Mouse (Mus musculus): ENCODE measurements around the gene Rph3al. TPM values are rescaled to one million over a fixed set of nuclear protein-coding genes. Genes with fewer than 3 reads are reported as not detected.
A peak's percentile ranks its signal among the peaks of the same experiment; 100 is the strongest.

Gene Rph3al
- polyA plus RNA-seq, 1 experiment from 2014 or later, result 14.5 TPM

GRCm38 (mm10) chr11:75904982-75905381 is 33.2 kb downstream of the Rph3al start:
- H3K9ac ChIP-seq (ENCODE audit: low read depth, low read length), result peak overlapping the region; percentile 2; the same call in 1 of the 2 replicates
- H3K27me3 ChIP-seq (ENCODE audit: insufficient read depth, low read length), result no peaks in the 10 kb centered on the region
- peak overlapping the region; percentile 16; the same call in 1 of the 2 replicates for H3K4me2 ChIP-seq (ENCODE audit: low read length)
- no peaks in the 10 kb centered on the region for H3K9me3 ChIP-seq (replicated peaks; ENCODE audit: low read length)
- WGBS, result 27% methylated on average over 6 of the region's 6 CpGs
- DNase-seq (ENCODE audit: low spot score), result peak; percentile 72
- TF ChIP-seq CTCF (IDR thresholded peaks at IDR 0.05; ENCODE audit: low read depth), result no peak
- H3K4me3 ChIP-seq (replicated peaks; ENCODE audit: low read depth, low read length), result no peak overlapping the region
- H3K4me1 ChIP-seq (replicated peaks; ENCODE audit: insufficient read depth, low read length), result peaks cover 27% of the 10 kb centered on the region
- peak; percentile 85 for ATAC-seq (replicated peaks; ENCODE audit: low FRiP score, low read depth)
- no peaks in the 10 kb centered on the region for H3K36me3 ChIP-seq (ENCODE audit: insufficient read depth, low read length)
- H3K27ac ChIP-seq, result peak overlapping the region; percentile 94

- TF ChIP-seq CTCF (IDR thresholded peaks at IDR 0.05; ENCODE audit: low read depth), result no peak
- no peaks in the 10 kb centered on the region for H3K9me3 ChIP-seq (replicated peaks; ENCODE audit: low read length)
- peaks cover 27% of the 10 kb centered on the region for H3K4me1 ChIP-seq (replicated peaks; ENCODE audit: insufficient read depth, low read length)
- DNase-seq (ENCODE audit: low spot score) (peak; percentile 75), ATAC-seq (replicated peaks; ENCODE audit: low FRiP score, low read depth) (peak; percentile 81)
- H3K4me3 ChIP-seq (replicated peaks; ENCODE audit: low read depth, low read length), result no peak overlapping the region
- H3K4me2 ChIP-seq (ENCODE audit: low read length), result peak overlapping the region; percentile 16; the same call in 1 of the 2 replicates
- no peaks in the 10 kb centered on the region for H3K27me3 ChIP-seq (ENCODE audit: insufficient read depth, low read length)
- H3K9ac ChIP-seq (ENCODE audit: low read depth, low read length), result peak overlapping the region; percentile 2; the same call in 1 of the 2 replicates
- WGBS, result 29% methylated on average over 5 of the region's 5 CpGs
- peak overlapping the region; percentile 94 for H3K27ac ChIP-seq
- no peaks in the 10 kb centered on the region for H3K36me3 ChIP-seq (ENCODE audit: insufficient read depth, low read length)
Measured at GRCm38 (mm10) chr11:75904501-75904900, 33.7 kb downstream of the Rph3al start.

- TF ChIP-seq CTCF (IDR thresholded peaks at IDR 0.05; ENCODE audit: low read depth), result peak; percentile 80
- Histone ChIP-seq H3K9me3 (replicated peaks; ENCODE audit: low read length) (no peaks in the 10 kb centered on the region), H3K27me3 (ENCODE audit: insufficient read depth, low read length) (no peaks in the 10 kb centered on the region), H3K9ac (ENCODE audit: low read depth, low read length) (no peak overlapping the region), H3K36me3 (ENCODE audit: insufficient read depth, low read length) (no peaks in the 10 kb centered on the region), H3K4me1 (replicated peaks; ENCODE audit: insufficient read depth, low read length) (peaks cover 27% of the 10 kb centered on the region), H3K4me2 (ENCODE audit: low read length) (no peak overlapping the region), H3K4me3 (replicated peaks; ENCODE audit: low read depth, low read length) (no peak overlapping the region), H3K27ac (peak overlapping the region; percentile 94)
- peak; percentile 45 for DNase-seq (ENCODE audit: low spot score)
- no peak for ATAC-seq (replicated peaks; ENCODE audit: low FRiP score, low read depth)
- 72% methylated on average over 3 of the region's 3 CpGs for WGBS
Measured at GRCm38 (mm10) chr11:75903486-75903885, 34.7 kb downstream of the Rph3al start.

- Histone ChIP-seq H3K4me1 (replicated peaks; ENCODE audit: insufficient read depth, low read length) (peaks cover 12% of the 10 kb centered on the region), H3K4me2 (ENCODE audit: low read length) (no peak overlapping the region), H3K27me3 (ENCODE audit: insufficient read depth, low read length) (no peaks in the 10 kb centered on the region), H3K9me3 (replicated peaks; ENCODE audit: low read length) (no peaks in the 10 kb centered on the region), H3K27ac (no peak overlapping the region), H3K36me3 (ENCODE audit: insufficient read depth, low read length) (no peaks in the 10 kb centered on the region), H3K4me3 (replicated peaks; ENCODE audit: low read depth, low read length) (no peak overlapping the region), H3K9ac (ENCODE audit: low read depth, low read length) (no peak overlapping the region)
- no peak for ATAC-seq (replicated peaks; ENCODE audit: low FRiP score, low read depth)
- DNase-seq (ENCODE audit: low spot score), result no peak
- WGBS, result 76% methylated on average over 6 of the region's 6 CpGs
- no peak for TF ChIP-seq CTCF (IDR thresholded peaks at IDR 0.05; ENCODE audit: low read depth)
Measured at GRCm38 (mm10) chr11:75901339-75901738, 36.9 kb downstream of the Rph3al start.

GRCm38 (mm10) chr11:75899676-75900075 is 38.6 kb downstream of the Rph3al start:
- no peak for TF ChIP-seq CTCF (IDR thresholded peaks at IDR 0.05; ENCODE audit: low read depth)
- no peak for DNase-seq (ENCODE audit: low spot score)
- H3K27ac ChIP-seq, result no peak overlapping the region

GRCm38 (mm10) chr11:75898532-75898931 is 39.7 kb downstream of the Rph3al start:
- no peak overlapping the region for H3K4me3 ChIP-seq (replicated peaks; ENCODE audit: low read depth, low read length)
- no peak overlapping the region for H3K27ac ChIP-seq
- no peaks in the 10 kb centered on the region for H3K36me3 ChIP-seq (ENCODE audit: insufficient read depth, low read length)
- no peak for TF ChIP-seq CTCF (IDR thresholded peaks at IDR 0.05; ENCODE audit: low read depth)
- no peaks in the 10 kb centered on the region for H3K27me3 ChIP-seq (ENCODE audit: insufficient read depth, low read length)
- H3K9me3 ChIP-seq (replicated peaks; ENCODE audit: low read length), result no peaks in the 10 kb centered on the region
- no peak overlapping the region for H3K4me2 ChIP-seq (ENCODE audit: low read length)
- H3K4me1 ChIP-seq (replicated peaks; ENCODE audit: insufficient read depth, low read length), result peaks cover 5% of the 10 kb centered on the region; the same call in 1 of the 2 replicates
- ATAC-seq (replicated peaks; ENCODE audit: low FRiP score, low read depth), result no peak
- no peak overlapping the region for H3K9ac ChIP-seq (ENCODE audit: low read depth, low read length)
- 91% methylated on average over 9 of the region's 9 CpGs for WGBS
- DNase-seq (ENCODE audit: low spot score), result no peak

More at GRCm38 (mm10) chr11:75899676-75900075, 38.6 kb downstream of the Rph3al start:
- no peak for ATAC-seq (replicated peaks; ENCODE audit: low FRiP score, low read depth)
- no peak overlapping the region for H3K9ac ChIP-seq (ENCODE audit: low read depth, low read length)
- peaks cover 4% of the 10 kb centered on the region; the same call in 1 of the 2 replicates for H3K4me1 ChIP-seq (replicated peaks; ENCODE audit: insufficient read depth, low read length)
- no peaks in the 10 kb centered on the region for H3K36me3 ChIP-seq (ENCODE audit: insufficient read depth, low read length)
- no peak overlapping the region for H3K4me2 ChIP-seq (ENCODE audit: low read length)
- no peaks in the 10 kb centered on the region for H3K27me3 ChIP-seq (ENCODE audit: insufficient read depth, low read length)
- no peak overlapping the region for H3K4me3 ChIP-seq (replicated peaks; ENCODE audit: low read depth, low read length)
- H3K9me3 ChIP-seq (replicated peaks; ENCODE audit: low read length), result no peaks in the 10 kb centered on the region
- WGBS, result 67% methylated on average over 9 of the region's 9 CpGs

Measured in kidney, postnatal 0 days (tissue).